8 mouse cellular contexts compared by ENCODE assay signal in genomic region chr11:42182825-42183152, GRCm38 (mm10). TPM values are rescaled to one million over a fixed set of nuclear protein-coding genes. Genes with fewer than 3 reads are reported as not detected.
DNase-seq lines count a peak whose midpoint lies in the region; ATAC-seq lines count a peak whose summit lies in the region.

Gene Gabra1, minus strand, starts transcription at chr11:42182930.

- ATAC-seq in kidney, embryonic 14.5 days (ENCODE audit: low FRiP score, low TSS enrichment) = peak; percentile 83
- ATAC-seq in neural tube, embryonic 14.5 days (ENCODE audit: low read depth) = peak; percentile 85

- peaks cover 7% of the 10 kb centered on the region; the same call in 1 of the 2 replicates for H3K27me3 ChIP-seq in kidney, embryonic 14.5 days (ENCODE audit: control insufficient read depth, insufficient read depth, low read length)
- H3K27me3 ChIP-seq in limb, embryonic 10.5 days (ENCODE audit: low read depth, poor library complexity, severe bottlenecking) = peaks cover 42% of the 10 kb centered on the region
- peaks cover 11% of the 10 kb centered on the region; the same call in 1 of the 2 replicates for H3K27me3 ChIP-seq in neural tube, embryonic 14.5 days (ENCODE audit: control insufficient read depth, insufficient read depth, low read length)

- peak within 1 kb of the TSS; percentile 89 for H3K4me2 ChIP-seq in kidney, embryonic 14.5 days (replicated peaks; ENCODE audit: low read depth, low read length)
- peak within 1 kb of the TSS; percentile 94 for H3K4me2 ChIP-seq in neural tube, embryonic 14.5 days (ENCODE audit: low read depth, low read length)

- no peaks in the 10 kb centered on the region for H3K4me1 ChIP-seq in kidney, embryonic 14.5 days (ENCODE audit: control insufficient read depth, insufficient read depth, low read length)
- H3K4me1 ChIP-seq in limb, embryonic 10.5 days = peaks cover 15% of the 10 kb centered on the region; the same call in 1 of the 2 replicates
- no peaks in the 10 kb centered on the region for H3K4me1 ChIP-seq in neural tube, embryonic 14.5 days (ENCODE audit: control insufficient read depth, insufficient read depth, low read length)

- H3K4me3 ChIP-seq in kidney, embryonic 14.5 days (ENCODE audit: low read length) = peak within 1 kb of the TSS; percentile 53
- peak within 1 kb of the TSS; percentile 59 for H3K4me3 ChIP-seq in limb, embryonic 10.5 days
- peak within 1 kb of the TSS; percentile 58 for H3K4me3 ChIP-seq in neural tube, embryonic 14.5 days (ENCODE audit: low read depth, low read length)

- DNase-seq in kidney, postnatal 25 days = no peak
- peak; percentile 72 for DNase-seq in cerebellum, adult 9-10 months
- DNase-seq in frontal cortex, postnatal 36 days (ENCODE audit: low spot score in 2 of 2) = peak; percentile 45 to 52
- peak; percentile 47 for DNase-seq in limb, embryonic 10.5 days (ENCODE audit: low spot score)
- DNase-seq in ovary, postnatal 14 days (ENCODE audit: low spot score) = no peak
- no peak for DNase-seq in spleen, postnatal 14 days (ENCODE audit: low spot score in 2 of 2)

- H3K9me3 ChIP-seq in kidney, embryonic 14.5 days (ENCODE audit: control insufficient read depth, low read length) = no peaks in the 10 kb centered on the region
- no peaks in the 10 kb centered on the region for H3K9me3 ChIP-seq in limb, embryonic 10.5 days (replicated peaks)
- H3K9me3 ChIP-seq in neural tube, embryonic 14.5 days (ENCODE audit: control insufficient read depth, low read length) = no peaks in the 10 kb centered on the region

- peak within 1 kb of the TSS; percentile 58; the same call in 1 of the 2 replicates for H3K9ac ChIP-seq in kidney, embryonic 14.5 days (ENCODE audit: low read depth, low read length)
- H3K9ac ChIP-seq in neural tube, embryonic 14.5 days (replicated peaks; ENCODE audit: low read depth, low read length) = peak within 1 kb of the TSS; percentile 63

- no peaks in the 10 kb centered on the region for H3K36me3 ChIP-seq in kidney, embryonic 14.5 days (ENCODE audit: control insufficient read depth, insufficient read depth, low read length)
- no peaks in the 10 kb centered on the region for H3K36me3 ChIP-seq in limb, embryonic 10.5 days
- H3K36me3 ChIP-seq in neural tube, embryonic 14.5 days (ENCODE audit: control insufficient read depth, insufficient read depth, low read length) = no peaks in the 10 kb centered on the region

- no peak within 1 kb of the TSS for H3K27ac ChIP-seq in kidney, embryonic 14.5 days (ENCODE audit: low read depth, low read length)
- peak within 1 kb of the TSS; percentile 65 for H3K27ac ChIP-seq in limb, embryonic 10.5 days
- peak within 1 kb of the TSS; percentile 64 for H3K27ac ChIP-seq in neural tube, embryonic 14.5 days (ENCODE audit: low read depth, low read length)

- WGBS in kidney, embryonic 14.5 days = under 1% methylated on average over 13 of the region's 13 CpGs
- WGBS in limb, embryonic 10.5 days = 1% methylated on average over 13 of the region's 13 CpGs
- 1% methylated on average over 13 of the region's 13 CpGs for WGBS in neural tube, embryonic 14.5 days

RNA-seq across cellular contexts. Expression of gene Gabra1, which starts in this region (rescaled TPM):
- 1.7 and 2.5 TPM in 2 replicates for polyA plus RNA-seq in kidney, embryonic 14.5 days (2014; fragmentation: Nextera tagmentation; extraction: Ambion mirVana)
- 0.53 and 0.59 TPM in 2 replicates for polyA plus RNA-seq in limb, embryonic 10.5 days (2016; fragmentation: Nextera tagmentation; extraction: Ambion mirVana)
- polyA plus RNA-seq in neural tube, embryonic 14.5 days (2014; fragmentation: Nextera tagmentation; extraction: Ambion mirVana) = 9.6 and 12.4 TPM in 2 replicates

Comparison
In these comparisons a context has a peak if more than half of its experiments do, and no peak if none do; other contexts are left out.
1. Peak in DNase-seq, H3K4me3 ChIP-seq and H3K27ac ChIP-seq in limb, embryonic 10.5 days; RNA of the gene not detected or under 1 TPM.
2. DNase-seq: peak in cerebellum, adult 9-10 months (single experiment) and frontal cortex, postnatal 36 days (2 of 2); none in kidney, postnatal 25 days (0 of 2), ovary, postnatal 14 days (single experiment) and spleen, postnatal 14 days (0 of 2).
3. Peak in every context shown above with its lines, with median percentiles within 50 percentile points of each other: H3K4me3 ChIP-seq.